Mouse (Mus musculus) forebrain, postnatal 0 days (tissue): ENCODE measurements at regions not wholly inside any gene's neighbourhood (a gene's known extent, or its start where the extent isn't known, plus 50 kb on each side); places are given as distances from the start of the nearest gene placed in this dataset.

ENCODE experiments used
- ATAC-seq: fragments of 200-750 bp; cut with Nextera tagmentation; 2 replicates; pipeline ENCODE4 v1.8.0; 2017; ENCODE audit warnings: mild to moderate bottlenecking, moderate library complexity
- DNase-seq: peaks from one replicate; pipeline ENCODE4 v3.0.0-alpha.2; 2015
- H3K27ac ChIP-seq: fragments of 300-500 bp; sonication (generic); 2 replicates; pipeline ENCODE4 v1.5.1; 2014; ENCODE audit warnings: low read depth, mild to moderate bottlenecking, antibody characterized with exemption, low read length, moderate library complexity, mixed read lengths
- H3K27me3 ChIP-seq: fragments of 300-500 bp; sonication (generic); 2 replicates; pipeline ENCODE4 v1.6.1; 2014; ENCODE audit warnings: mild to moderate bottlenecking, low read length, mixed read lengths; ENCODE audit not compliant: insufficient read depth
- H3K36me3 ChIP-seq: fragments of 300-500 bp; sonication (generic); 2 replicates; pipeline ENCODE4 v1.6.1; 2014; ENCODE audit warnings: mild to moderate bottlenecking, moderate library complexity; ENCODE audit not compliant: insufficient read depth
- H3K4me1 ChIP-seq: fragments of 300-500 bp; sonication (generic); 2 replicates; pipeline ENCODE4 v1.6.1; 2014; ENCODE audit warnings: antibody characterized with exemption; ENCODE audit not compliant: insufficient read depth
- H3K4me2 ChIP-seq: fragments of 300-500 bp; sonication (generic); 2 replicates; pipeline ENCODE4 v1.6.1; 2014; ENCODE audit warnings: low read depth, mild to moderate bottlenecking, moderate library complexity
- H3K4me3 ChIP-seq: fragments of 300-500 bp; sonication (generic); 2 replicates; pipeline ENCODE4 v1.5.1; 2014; ENCODE audit warnings: low read depth, low read length, mixed read lengths
- H3K9ac ChIP-seq: fragments of 300-500 bp; sonication (generic); 2 replicates; pipeline ENCODE4 v1.6.1; 2014; ENCODE audit warnings: mild to moderate bottlenecking
- H3K9me3 ChIP-seq: fragments of 300-500 bp; sonication (generic); 2 replicates; pipeline ENCODE4 v1.6.1; 2016; ENCODE audit warnings: low read length
- CTCF ChIP-seq: sonication (generic); IDR thresholded peaks from 2 replicates; pipeline ENCODE4 v1.5.1; 2016; ENCODE audit warnings: antibody characterized with exemption, control low read depth, low read depth
- WGBS: fragments of 180-500 bp; shearing (Covaris S2); extraction: QIAGEN DNeasy Blood & Tissue Kit; methylation state at CpG from one replicate; pipeline ENCODE4 v1.1.7; 2014; 5-methylcytosine and 5-hydroxymethylcytosine counted together

GRCm38 (mm10) chr12:32727539-32727938 lies 91.8 kb upstream of the Nampt start:
- no peak overlapping the region for H3K4me2 ChIP-seq
- no peak for ATAC-seq
- H3K4me1 ChIP-seq, result no peaks in the 10 kb centered on the region
- no peaks in the 10 kb centered on the region for H3K27me3 ChIP-seq
- 90% methylated on average over 1 of the region's 1 CpGs for WGBS
- H3K9me3 ChIP-seq, result no peaks in the 10 kb centered on the region
- DNase-seq, result no peak
- H3K36me3 ChIP-seq, result no peaks in the 10 kb centered on the region
- H3K9ac ChIP-seq, result no peak overlapping the region
- H3K27ac ChIP-seq, result no peak overlapping the region
- H3K4me3 ChIP-seq, result no peak overlapping the region
- no peak for TF ChIP-seq CTCF

GRCm38 (mm10) chr12:32728425-32728824 lies 90.9 kb upstream of the Nampt start:
- TF ChIP-seq CTCF, result no peak
- no peak overlapping the region for H3K4me3 ChIP-seq

GRCm38 (mm10) chr12:32735224-32735623 lies 84.1 kb upstream of the Nampt start:
- 63% methylated on average over 2 of the region's 2 CpGs for WGBS
- no peak overlapping the region for H3K4me2 ChIP-seq
- H3K36me3 ChIP-seq, result no peaks in the 10 kb centered on the region
- no peak for DNase-seq
- ATAC-seq, result no peak
- H3K27me3 ChIP-seq, result no peaks in the 10 kb centered on the region
- H3K9ac ChIP-seq, result no peak overlapping the region
- no peak overlapping the region for H3K27ac ChIP-seq
- TF ChIP-seq CTCF, result no peak
- H3K4me1 ChIP-seq, result no peaks in the 10 kb centered on the region
- no peaks in the 10 kb centered on the region for H3K9me3 ChIP-seq
- no peak overlapping the region for H3K4me3 ChIP-seq

More at GRCm38 (mm10) chr12:32728425-32728824, 90.9 kb upstream of the Nampt start:
- Histone ChIP-seq H3K27ac (no peak overlapping the region), H3K36me3 (no peaks in the 10 kb centered on the region), H3K9ac (no peak overlapping the region), H3K4me2 (no peak overlapping the region), H3K9me3 (no peaks in the 10 kb centered on the region), H3K27me3 (no peaks in the 10 kb centered on the region), H3K4me1 (no peaks in the 10 kb centered on the region)
- ATAC-seq (no peak), DNase-seq (no peak)
- 23% methylated on average over 10 of the region's 10 CpGs for WGBS

DNA sequence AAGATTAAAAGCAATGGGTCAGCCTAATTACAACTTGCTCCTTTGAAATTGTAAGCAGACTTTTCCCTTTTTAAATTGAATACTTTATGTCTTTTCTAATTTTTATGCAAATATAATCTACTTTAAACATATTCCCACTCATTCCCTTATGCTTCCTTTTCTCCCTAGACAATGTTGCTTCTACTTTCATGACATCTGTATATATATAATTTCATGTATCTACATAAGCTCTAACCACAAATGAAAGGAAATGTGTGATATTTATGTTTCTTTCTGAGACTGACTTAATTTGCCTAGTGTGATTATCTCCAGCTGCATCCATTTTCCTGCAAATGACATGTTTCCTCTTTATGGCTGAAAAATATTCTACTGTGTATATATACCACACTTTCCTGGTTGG lies 77.9 kb upstream of the Nampt start:
- no peak for DNase-seq
- H3K27ac ChIP-seq, result no peak overlapping the region
- H3K36me3 ChIP-seq, result no peaks in the 10 kb centered on the region
- no peak for TF ChIP-seq CTCF
- H3K4me2 ChIP-seq, result no peak overlapping the region
- peak; percentile 58; the same call in 1 of the 2 replicates for ATAC-seq
- H3K4me3 ChIP-seq, result no peak overlapping the region
- no peaks in the 10 kb centered on the region for H3K4me1 ChIP-seq
- no peaks in the 10 kb centered on the region for H3K9me3 ChIP-seq
- no peaks in the 10 kb centered on the region for H3K27me3 ChIP-seq
- H3K9ac ChIP-seq, result no peak overlapping the region

GRCm38 (mm10) chr12:32757441-32758119 lies 61.8 kb upstream of the Nampt start:
- 28% methylated on average over 2 of the region's 2 CpGs for WGBS
- peak; percentile 78 for DNase-seq

DNA sequence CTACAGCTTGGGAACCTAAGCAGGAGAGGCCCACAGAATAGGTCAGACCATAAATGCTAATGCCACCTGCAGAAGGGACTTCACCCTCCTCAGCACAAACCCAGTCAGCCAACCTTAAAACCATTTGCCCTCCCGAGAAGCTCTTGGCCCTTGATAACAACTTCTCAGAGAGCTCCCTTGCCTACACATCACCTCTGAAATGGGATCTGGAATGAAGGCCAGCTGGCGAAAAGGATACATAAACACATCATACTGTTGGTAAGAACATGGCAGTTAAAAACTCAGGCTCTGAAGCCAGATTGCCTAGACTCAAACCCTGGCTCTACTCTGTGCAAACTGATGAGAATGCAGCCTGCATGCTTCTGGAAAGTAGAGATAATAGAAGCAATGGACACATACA lies 61.2 kb upstream of the Nampt start:
- Histone ChIP-seq H3K9ac (no peak overlapping the region), H3K27me3 (no peaks in the 10 kb centered on the region), H3K4me3 (no peak overlapping the region), H3K27ac (no peak overlapping the region), H3K36me3 (no peaks in the 10 kb centered on the region), H3K4me1 (no peaks in the 10 kb centered on the region), H3K9me3 (no peaks in the 10 kb centered on the region), H3K4me2 (no peak overlapping the region)
- ATAC-seq (no peak), DNase-seq (no peak)
- 82% methylated on average over 2 of the region's 2 CpGs for WGBS
- TF ChIP-seq CTCF, result no peak

More at GRCm38 (mm10) chr12:32757441-32758119, 61.8 kb upstream of the Nampt start:
- peak; percentile 90 for ATAC-seq
- Histone ChIP-seq H3K4me1 (no peaks in the 10 kb centered on the region), H3K4me3 (no peak overlapping the region), H3K27me3 (no peaks in the 10 kb centered on the region), H3K36me3 (no peaks in the 10 kb centered on the region), H3K9me3 (no peaks in the 10 kb centered on the region), H3K4me2 (no peak overlapping the region), H3K27ac (no peak overlapping the region), H3K9ac (no peak overlapping the region)
- TF ChIP-seq CTCF, result no peak

GRCm38 (mm10) chr12:32760627-32761026 lies 58.7 kb upstream of the Nampt start:
- WGBS, result 72% methylated on average over 3 of the region's 3 CpGs
- Histone ChIP-seq H3K36me3 (no peaks in the 10 kb centered on the region), H3K4me2 (no peak overlapping the region), H3K27me3 (no peaks in the 10 kb centered on the region), H3K9me3 (no peaks in the 10 kb centered on the region), H3K4me3 (no peak overlapping the region), H3K27ac (no peak overlapping the region), H3K9ac (no peak overlapping the region), H3K4me1 (no peaks in the 10 kb centered on the region)
- DNase-seq (no peak), ATAC-seq (no peak)
- TF ChIP-seq CTCF, result no peak
